Mouse (Mus musculus) heart, postnatal 0 days (tissue): ENCODE results near the gene Ephb1.

Experiments used
- CTCF ChIP-seq: IDR thresholded peaks from 2 replicates; pipeline ENCODE4 v1.5.1; 2016; ENCODE audit warnings: antibody characterized with exemption, control low read depth, low read depth
- EP300 ChIP-seq: IDR thresholded peaks from 2 replicates; pipeline ENCODE4 v1.6.1; 2016; ENCODE audit warnings: antibody characterized with exemption, low read depth

- TF ChIP-seq CTCF: no peak
- TF ChIP-seq EP300: 0 out of 2 replicates have a peak, but pooled peaks have one; percentile 48
Measured at GRCm38 (mm10) chr9:102306645-102307415, 47.7 kb downstream of the Ephb1 start.
